ENCODE assay signal across 18 mouse cellular contexts in genomic region chr19:36150241-36151007, GRCm38 (mm10). TPM values are rescaled to one million over a fixed set of nuclear protein-coding genes. Genes with fewer than 3 reads are reported as not detected.
A peak's percentile ranks its signal among the peaks of the same experiment; 100 is the strongest.
DNase-seq lines count a peak whose midpoint lies in the region; ATAC-seq lines count a peak whose summit lies in the region.
"Had no signal": no experiment of that assay in that cellular context is flagged by ENCODE, and none has a peak within 500 bp of the region (broad histone marks: within the 10 kb centered on the region; RNA-seq: fewer than 3 reads in every experiment).

No protein-coding gene starts in this region.

- no peaks in the 10 kb centered on the region for H3K9me3 ChIP-seq in hindbrain, embryonic 16.5 days (ENCODE audit: control insufficient read depth, low read length)
- H3K9me3 ChIP-seq in kidney, embryonic 16.5 days (ENCODE audit: low read length) = no peaks in the 10 kb centered on the region
- H3K9me3 ChIP-seq: embryonic facial prominence, embryonic 12.5 days; limb, embryonic 13.5 days had no signal

- no peak overlapping the region for H3K4me3 ChIP-seq in hindbrain, embryonic 16.5 days (ENCODE audit: low read length)
- H3K4me3 ChIP-seq in kidney, embryonic 16.5 days (ENCODE audit: low read length) = no peak overlapping the region
- H3K4me3 ChIP-seq: embryonic facial prominence, embryonic 12.5 days; limb, embryonic 13.5 days had no signal

- no peak overlapping the region for H3K4me2 ChIP-seq in hindbrain, embryonic 16.5 days (ENCODE audit: low read length)
- H3K4me2 ChIP-seq in kidney, embryonic 16.5 days (replicated peaks; ENCODE audit: low read depth, low read length) = no peak overlapping the region
- H3K4me2 ChIP-seq: embryonic facial prominence, embryonic 12.5 days; limb, embryonic 13.5 days had no signal

- peak; percentile 44 for DNase-seq in layer of hippocampus, adult 11-12 months (ENCODE audit: low spot score)
- no peak for DNase-seq in layer of hippocampus, postnatal 25 days (ENCODE audit: extremely low spot score in 1 of 2, low spot score in 1 of 2)
- peak; percentile 17 for DNase-seq in right cerebral cortex, adult 18-20 months
- DNase-seq in right cerebral cortex, postnatal 14 days = no peak
- DNase-seq in layer of hippocampus, postnatal 36 days = peak; percentile 13 to 19
- DNase-seq in yolk sac, embryonic 10.5 days (ENCODE audit: low spot score) = no peak
- DNase-seq: cerebellum, postnatal 10 days; heart, adult 18-20 months; heart, postnatal 10 days; lung, adult 2 months; thymus, adult 18-20 months had no signal

- no peak overlapping the region for H3K9ac ChIP-seq in hindbrain, embryonic 16.5 days (ENCODE audit: low read depth, low read length)
- no peak overlapping the region for H3K9ac ChIP-seq in kidney, embryonic 16.5 days (replicated peaks; ENCODE audit: low read length)
- H3K9ac ChIP-seq: embryonic facial prominence, embryonic 12.5 days; limb, embryonic 13.5 days had no signal

- H3K36me3 ChIP-seq in hindbrain, embryonic 16.5 days (ENCODE audit: control insufficient read depth, insufficient read depth, low read length) = no peaks in the 10 kb centered on the region
- H3K36me3 ChIP-seq in kidney, embryonic 16.5 days (ENCODE audit: insufficient read depth, low read length) = no peaks in the 10 kb centered on the region
- H3K36me3 ChIP-seq: embryonic facial prominence, embryonic 12.5 days; limb, embryonic 13.5 days had no signal

- ATAC-seq in hindbrain, embryonic 16.5 days = peak; percentile 70
- ATAC-seq in kidney, embryonic 16.5 days (ENCODE audit: low FRiP score, low TSS enrichment) = no peak
- ATAC-seq: midbrain, embryonic 16.5 days had no signal

- WGBS in hindbrain, embryonic 16.5 days = 64% methylated on average over 4 of the region's 4 CpGs
- WGBS in kidney, embryonic 16.5 days = 65% methylated on average over 4 of the region's 4 CpGs

- H3K27ac ChIP-seq in hindbrain, embryonic 16.5 days (ENCODE audit: low read depth, low read length) = no peak overlapping the region
- H3K27ac ChIP-seq in kidney, embryonic 16.5 days (ENCODE audit: low read length) = no peak overlapping the region
- H3K27ac ChIP-seq: embryonic facial prominence, embryonic 12.5 days; kidney, postnatal 0 days; limb, embryonic 13.5 days had no signal

- no peaks in the 10 kb centered on the region for H3K27me3 ChIP-seq in hindbrain, embryonic 16.5 days (replicated peaks; ENCODE audit: control insufficient read depth, insufficient read depth, low read length)
- H3K27me3 ChIP-seq in kidney, embryonic 16.5 days (ENCODE audit: insufficient read depth, low read length) = no peaks in the 10 kb centered on the region
- H3K27me3 ChIP-seq: embryonic facial prominence, embryonic 12.5 days; limb, embryonic 13.5 days had no signal

- no peaks in the 10 kb centered on the region for H3K4me1 ChIP-seq in hindbrain, embryonic 16.5 days (ENCODE audit: control insufficient read depth, insufficient read depth, low read depth, low read length)
- no peaks in the 10 kb centered on the region for H3K4me1 ChIP-seq in kidney, embryonic 16.5 days (ENCODE audit: insufficient read depth, low read length)
- H3K4me1 ChIP-seq: embryonic facial prominence, embryonic 12.5 days; limb, embryonic 13.5 days had no signal

RNA-seq across cellular contexts. Expression of gene Ankrd1, which starts 30.5 kb away (rescaled TPM):
- total RNA-seq in layer of hippocampus, postnatal 25 days (2021) = not detected
- 0.11 and 0.16 TPM in 2 replicates for polyA plus RNA-seq in hindbrain, embryonic 16.5 days (2015; fragmentation: Nextera tagmentation; extraction: Ambion mirVana)
- total RNA-seq in layer of hippocampus, postnatal 36 days (2021) = not detected
- 0.40 and 0.47 TPM in 2 replicates for polyA plus RNA-seq in kidney, embryonic 16.5 days (2015; fragmentation: Nextera tagmentation; extraction: Ambion mirVana)
- polyA plus RNA-seq: midbrain, embryonic 16.5 days; neural tube, embryonic 14.5 days had no signal

Comparison
In these comparisons a context has a peak if more than half of its experiments do, and no peak if none do; other contexts are left out.
1. DNase-seq: peak in layer of hippocampus, adult 11-12 months (single experiment), right cerebral cortex, adult 18-20 months (single experiment) and layer of hippocampus, postnatal 36 days (2 of 2); none in layer of hippocampus, postnatal 25 days (0 of 2), right cerebral cortex, postnatal 14 days (single experiment) and yolk sac, embryonic 10.5 days (single experiment).